Mouse (Mus musculus): ENCODE measurements at regions not wholly inside any gene's neighbourhood (a gene's known extent, or its start where the extent isn't known, plus 50 kb on each side); places are given as distances from the start of the nearest gene placed in this dataset.

GRCm38 (mm10) chr9:83316818-83317162, 124.1 kb downstream of the Lca5 start:
- H3K79me2 ChIP-seq (ENCODE audit: control insufficient read depth, insufficient read depth, low read length, poor library complexity), result no peaks in the 10 kb centered on the region

GRCm38 (mm10) chr9:83315941-83316817, 124.7 kb downstream of the Lca5 start:
- H3K9me3 ChIP-seq (replicated peaks; ENCODE audit: insufficient read depth, low read length), result no peaks in the 10 kb centered on the region
- no peak for DNase-seq (ENCODE audit: low read depth, low spot score)
- no peaks in the 10 kb centered on the region for H3K79me2 ChIP-seq (ENCODE audit: control insufficient read depth, insufficient read depth, low read length, poor library complexity)
- H3K27me3 ChIP-seq (ENCODE audit: control insufficient read depth in 1 of 2, insufficient read depth in 2 of 2, low read length in 2 of 2), result no peaks in the 10 kb centered on the region
- no peaks in the 10 kb centered on the region for H3K4me1 ChIP-seq (ENCODE audit: control insufficient read depth in 1 of 2, insufficient read depth in 2 of 2, low read length in 2 of 2)
- no peaks in the 10 kb centered on the region for H3K36me3 ChIP-seq (ENCODE audit: control insufficient read depth in 1 of 2, insufficient read depth in 2 of 2, low read length in 2 of 2)
- H3K27ac ChIP-seq (ENCODE audit: control insufficient read depth, low read depth, low read length), result no peak overlapping the region
- no peak overlapping the region for H3K9ac ChIP-seq (ENCODE audit: control insufficient read depth, low read depth, low read length, poor library complexity, severe bottlenecking)
- no peak overlapping the region for H3K4me3 ChIP-seq (ENCODE audit: control insufficient read depth in 1 of 2, insufficient read depth in 1 of 2, low read depth in 2 of 2, low read length in 2 of 2)
- TF ChIP-seq ZKSCAN1 (IDR thresholded peaks at IDR 0.05; ENCODE audit: low read depth, low read length) (no peak), GABPA (IDR thresholded peaks at IDR 0.05; ENCODE audit: low read depth, low read length) (no peak), GATA1 (IDR thresholded peaks at IDR 0.05; ENCODE audit: low read depth, low read length) (no peak), CHD2 (IDR thresholded peaks at IDR 0.05; ENCODE audit: low read length) (no peak), NRF1 (IDR thresholded peaks at IDR 0.05; ENCODE audit: insufficient read depth, low read depth, low read length, poor library complexity, severe bottlenecking) (no peak)

More at GRCm38 (mm10) chr9:83316818-83317162, 124.1 kb downstream of the Lca5 start:
- DNase-seq (ENCODE audit: low read depth, low spot score), result no peak
- no peaks in the 10 kb centered on the region for H3K36me3 ChIP-seq (ENCODE audit: control insufficient read depth in 1 of 2, insufficient read depth in 2 of 2, low read length in 2 of 2)
- H3K27ac ChIP-seq (ENCODE audit: control insufficient read depth, low read depth, low read length), result no peak overlapping the region
- H3K27me3 ChIP-seq (ENCODE audit: control insufficient read depth in 1 of 2, insufficient read depth in 2 of 2, low read length in 2 of 2), result no peaks in the 10 kb centered on the region
- H3K9ac ChIP-seq (ENCODE audit: control insufficient read depth, low read depth, low read length, poor library complexity, severe bottlenecking), result no peak overlapping the region
- TF ChIP-seq TBP (IDR thresholded peaks at IDR 0.05; ENCODE audit: low read depth, low read length) (no peak), POLR2AphosphoS5 (IDR thresholded peaks at IDR 0.05; ENCODE audit: borderline replicate concordance, low read depth, low read length) (no peak), SMC3 (IDR thresholded peaks at IDR 0.05; ENCODE audit: low read depth, low read length) (no peak), ZKSCAN1 (IDR thresholded peaks at IDR 0.05; ENCODE audit: low read depth, low read length) (no peak), ZMIZ1 (IDR thresholded peaks at IDR 0.05; ENCODE audit: low read depth, low read length) (no peak), POLR2A (IDR thresholded peaks at IDR 0.05; ENCODE audit: control insufficient read depth in 1 of 2, insufficient read depth in 1 of 2, low read depth in 1 of 2, low read length in 2 of 2, poor library complexity in 1 of 2) (no peak), GATA1 (IDR thresholded peaks at IDR 0.05; ENCODE audit: low read depth, low read length) (no peak), BHLHE40 (IDR thresholded peaks at IDR 0.05; ENCODE audit: borderline replicate concordance, low read depth, low read length) (no peak), ETS1 (IDR thresholded peaks at IDR 0.05; ENCODE audit: low read depth, low read length) (no peak), USF2 (IDR thresholded peaks at IDR 0.05; ENCODE audit: borderline replicate concordance in 1 of 2, insufficient read depth in 1 of 2, low read depth in 1 of 2, low read length in 2 of 2) (no peak), TAL1 (IDR thresholded peaks at IDR 0.05; ENCODE audit: low read length) (no peak), RCOR1 (IDR thresholded peaks at IDR 0.05; ENCODE audit: low read depth, low read length) (no peak), CHD2 (IDR thresholded peaks at IDR 0.05; ENCODE audit: low read length) (no peak), UBTF (IDR thresholded peaks at IDR 0.05; ENCODE audit: borderline replicate concordance, insufficient read depth, low read depth, low read length) (no peak), GABPA (IDR thresholded peaks at IDR 0.05; ENCODE audit: low read depth, low read length) (no peak), MAFK (IDR thresholded peaks at IDR 0.05; ENCODE audit: borderline replicate concordance, low read depth, low read length) (no peak), ZNF384 (IDR thresholded peaks at IDR 0.05; ENCODE audit: low read depth, low read length) (no peak)
- no peaks in the 10 kb centered on the region for H3K4me1 ChIP-seq (ENCODE audit: control insufficient read depth in 1 of 2, insufficient read depth in 2 of 2, low read length in 2 of 2)
- no peaks in the 10 kb centered on the region for H3K9me3 ChIP-seq (replicated peaks; ENCODE audit: insufficient read depth, low read length)
- H3K4me3 ChIP-seq (ENCODE audit: control insufficient read depth in 1 of 2, insufficient read depth in 1 of 2, low read depth in 2 of 2, low read length in 2 of 2), result no peak overlapping the region
